8 mouse cellular contexts compared by ENCODE assay signal in the genomic region with DNA sequence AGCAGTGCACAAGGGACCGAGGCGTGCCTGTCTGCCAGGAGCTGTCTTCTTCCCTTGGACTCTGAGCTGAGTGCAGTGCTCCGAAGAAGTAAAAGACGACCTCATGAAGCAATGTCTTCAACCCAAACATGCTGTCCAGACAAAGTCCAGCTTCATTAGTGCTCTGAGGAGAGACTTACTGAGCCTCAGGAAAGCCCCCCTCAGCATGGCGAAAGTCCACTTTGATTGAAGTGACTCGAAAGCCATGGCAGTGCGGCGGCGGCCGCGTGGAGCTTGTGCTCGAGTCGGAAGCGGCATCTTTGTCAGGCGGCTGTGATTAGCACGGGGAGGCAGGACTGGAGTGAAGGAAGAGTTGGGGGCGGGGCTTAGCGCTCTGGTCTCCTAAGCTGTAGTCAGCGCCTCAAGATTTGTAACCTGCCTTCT.
DNase-seq lines count a peak whose midpoint lies in the region; ATAC-seq and TF ChIP-seq lines count a peak whose summit lies in the region.

No protein-coding gene starts in this region.

- peak overlapping the region; percentile 57 for H3K4me2 ChIP-seq in heart, postnatal 0 days (ENCODE audit: low read depth, low read length)

- ATAC-seq in heart, postnatal 0 days (ENCODE audit: insufficient read depth, low read depth): no peak
- ATAC-seq in monocyte, adult 5-6 weeks (replicated peaks; ENCODE audit: insufficient number of reproducible peaks, low FRiP score, low TSS enrichment, poor library complexity, severe bottlenecking): no peak

- no peak overlapping the region for H3K27ac ChIP-seq in thymus, adult 2 months (ENCODE audit: control insufficient read depth, insufficient read depth, low read length)
- H3K27ac ChIP-seq in embryonic facial prominence, embryonic 10.5 days (replicated peaks): peak overlapping the region; percentile 83
- H3K27ac ChIP-seq in heart, postnatal 0 days (ENCODE audit: low read depth): no peak overlapping the region

- 25% methylated on average over 19 of the region's 19 CpGs for WGBS in thymus, adult 2 months
- 6% methylated on average over 19 of the region's 19 CpGs for WGBS in embryonic facial prominence, embryonic 10.5 days
- 8% methylated on average over 19 of the region's 19 CpGs for WGBS in heart, postnatal 0 days

- no peak overlapping the region for H3K4me3 ChIP-seq in thymus, adult 2 months (ENCODE audit: control insufficient read depth, insufficient read depth, low read length)
- peak overlapping the region; percentile 53 for H3K4me3 ChIP-seq in embryonic facial prominence, embryonic 10.5 days
- peak overlapping the region; percentile 31 for H3K4me3 ChIP-seq in heart, postnatal 0 days (ENCODE audit: low read depth, low read length)

- H3K9ac ChIP-seq in heart, postnatal 0 days (replicated peaks; ENCODE audit: low read depth, low read length): no peak overlapping the region

- peaks cover 4% of the 10 kb centered on the region for H3K4me1 ChIP-seq in thymus, adult 2 months (replicated peaks; ENCODE audit: control insufficient read depth, insufficient read depth, low read length)
- H3K4me1 ChIP-seq in embryonic facial prominence, embryonic 10.5 days: peaks cover 46% of the 10 kb centered on the region
- H3K4me1 ChIP-seq in heart, postnatal 0 days (ENCODE audit: control insufficient read depth, insufficient read depth): peaks cover 10% of the 10 kb centered on the region; the same call in 1 of the 2 replicates

- TF ChIP-seq POLR2A in thymus, adult 2 months (IDR thresholded peaks at IDR 0.05; ENCODE audit: control insufficient read depth, extremely low read depth, insufficient read depth, low read length, poor library complexity): no peak

- no peaks in the 10 kb centered on the region for H3K9me3 ChIP-seq in embryonic facial prominence, embryonic 10.5 days
- H3K9me3 ChIP-seq in heart, postnatal 0 days (replicated peaks; ENCODE audit: control insufficient read depth, low read length): no peaks in the 10 kb centered on the region

- H3K27me3 ChIP-seq in thymus, adult 2 months (ENCODE audit: control insufficient read depth, insufficient read depth, low read length): no peaks in the 10 kb centered on the region; the same call in 1 of the 2 replicates
- H3K27me3 ChIP-seq in embryonic facial prominence, embryonic 10.5 days (replicated peaks; ENCODE audit: low read depth, poor library complexity, severe bottlenecking): peaks cover 14% of the 10 kb centered on the region; the same call in 1 of the 2 replicates
- H3K27me3 ChIP-seq in heart, postnatal 0 days (ENCODE audit: control insufficient read depth, insufficient read depth, low read length): no peaks in the 10 kb centered on the region

- no peaks in the 10 kb centered on the region for H3K36me3 ChIP-seq in thymus, adult 2 months (ENCODE audit: control insufficient read depth, insufficient read depth, low read length)
- H3K36me3 ChIP-seq in embryonic facial prominence, embryonic 10.5 days (replicated peaks): no peaks in the 10 kb centered on the region
- no peaks in the 10 kb centered on the region for H3K36me3 ChIP-seq in heart, postnatal 0 days (replicated peaks; ENCODE audit: control insufficient read depth, insufficient read depth, low read length)

- peak; percentile 37 for DNase-seq in thymus, adult 2 months
- no peak for DNase-seq in thymus, postnatal 25 days
- peak; percentile 86 for DNase-seq in embryonic facial prominence, embryonic 10.5 days (ENCODE audit: low spot score)
- DNase-seq in heart, postnatal 0 days (ENCODE audit: low spot score): peak; percentile 57
- DNase-seq in kidney, postnatal 25 days: peak; percentile 81
- DNase-seq in lung, postnatal 36 days: peak; percentile 82
- peak; percentile 20 for DNase-seq in right cerebral cortex, postnatal 25 days

- TF ChIP-seq EP300 in heart, postnatal 0 days (IDR thresholded peaks at IDR 0.05; ENCODE audit: low read depth): no peak

- no peak for TF ChIP-seq CTCF in thymus, adult 2 months (IDR thresholded peaks at IDR 0.05; ENCODE audit: borderline replicate concordance, control insufficient read depth, extremely low read depth, insufficient read depth, low read length, poor library complexity)
- TF ChIP-seq CTCF in heart, postnatal 0 days (IDR thresholded peaks at IDR 0.05; ENCODE audit: low read depth): no peak
